Mouse (Mus musculus): ENCODE measurements around the gene Rmnd1. TPM values are rescaled to one million over a fixed set of nuclear protein-coding genes. Genes with fewer than 3 reads are reported as not detected.

Rmnd1 gene
- polyA plus RNA-seq, 1 experiment from 2014 or later, result 42.8 TPM

DNA sequence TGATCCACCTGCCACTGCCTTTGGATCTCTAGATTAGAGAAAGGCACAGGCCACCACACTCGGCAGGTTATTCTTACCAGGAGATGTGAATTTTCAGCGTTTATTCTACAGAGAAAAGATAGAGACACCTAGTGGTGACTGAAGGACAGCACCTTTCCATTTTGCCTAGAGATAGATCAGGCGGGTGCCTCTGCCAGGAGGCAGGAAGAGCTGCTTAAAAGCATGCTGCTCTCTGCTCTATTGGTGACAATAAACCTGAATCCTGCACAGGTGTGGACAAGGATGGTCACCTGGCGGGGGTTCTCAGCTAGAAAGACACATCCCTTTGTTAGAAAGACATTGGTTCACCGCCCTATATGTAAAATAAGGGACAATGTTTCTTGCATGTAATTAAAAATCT lies 60.2 kb downstream of the Rmnd1 start:
- WGBS, result 59% methylated on average over 5 of the region's 5 CpGs
- Histone ChIP-seq H3K27ac (no peak overlapping the region), H3K27me3 (ENCODE audit: insufficient read depth, poor library complexity, severe bottlenecking) (no peaks in the 10 kb centered on the region), H3K4me3 (no peak overlapping the region), H3K4me1 (replicated peaks) (peaks cover 8% of the 10 kb centered on the region; the same call in 1 of the 2 replicates), H3K9me3 (peaks cover 12% of the 10 kb centered on the region), H3K36me3 (peaks cover 73% of the 10 kb centered on the region)
- DNase-seq (ENCODE audit: low spot score), result no peak

DNA sequence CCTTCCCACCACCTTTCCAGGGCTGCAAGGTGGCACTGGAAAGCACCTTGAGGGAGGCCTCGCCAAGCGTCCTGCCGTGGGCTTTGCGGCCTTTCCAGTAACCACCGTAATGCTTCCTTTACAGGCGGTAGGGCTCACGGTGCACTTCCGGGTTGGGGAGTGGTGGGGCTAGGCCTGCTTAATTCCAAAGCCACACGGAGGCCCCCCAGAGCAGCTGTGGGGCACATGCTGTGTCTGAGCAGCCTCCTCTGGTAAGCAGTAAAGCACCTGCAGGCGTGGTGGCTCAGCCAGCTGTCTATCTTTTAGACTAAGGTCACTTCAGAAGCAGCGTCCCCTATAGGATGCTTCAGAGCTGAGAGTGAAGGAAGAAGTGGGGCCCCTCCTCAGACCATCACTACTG lies 62.1 kb downstream of the Rmnd1 start:
- H3K9me3 ChIP-seq, result peaks cover 17% of the 10 kb centered on the region
- no peak overlapping the region for H3K4me3 ChIP-seq
- H3K36me3 ChIP-seq, result peaks cover 86% of the 10 kb centered on the region
- 0 out of 2 replicates have a peak, but pooled peaks cover 4% of the 10 kb centered on the region for H3K4me1 ChIP-seq (replicated peaks)
- H3K27me3 ChIP-seq (ENCODE audit: insufficient read depth, poor library complexity, severe bottlenecking), result no peaks in the 10 kb centered on the region
- no peak for DNase-seq (ENCODE audit: low spot score)
- H3K27ac ChIP-seq, result no peak overlapping the region
- 91% methylated on average over 11 of the region's 11 CpGs for WGBS

DNA sequence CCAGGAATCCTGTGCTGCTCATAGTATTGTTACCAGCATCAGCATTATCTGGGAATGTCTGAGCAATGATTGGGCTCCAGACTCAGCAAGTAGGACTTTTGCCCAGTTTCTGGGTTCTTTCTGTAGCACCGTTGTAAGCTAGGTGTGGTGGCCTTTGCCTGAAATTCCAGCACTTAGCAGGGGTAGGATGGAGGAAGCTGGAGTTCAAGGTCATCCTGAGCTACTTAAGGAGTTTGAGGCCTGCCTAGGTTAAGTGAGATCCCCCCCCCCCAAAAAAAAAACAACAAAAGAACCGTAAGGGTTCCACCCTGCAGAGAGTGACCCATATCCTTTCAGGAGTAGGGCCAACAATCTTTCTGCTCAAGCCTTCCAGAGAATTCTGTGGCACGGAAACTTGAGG lies 67.6 kb downstream of the Rmnd1 start:
- Histone ChIP-seq H3K9me3 (peaks cover 31% of the 10 kb centered on the region), H3K27ac (no peak overlapping the region), H3K27me3 (ENCODE audit: insufficient read depth, poor library complexity, severe bottlenecking) (no peaks in the 10 kb centered on the region), H3K36me3 (peaks cover 48% of the 10 kb centered on the region), H3K4me1 (replicated peaks) (no peaks in the 10 kb centered on the region), H3K4me3 (no peak overlapping the region)
- 87% methylated on average over 3 of the region's 3 CpGs for WGBS
- DNase-seq (ENCODE audit: low spot score), result no peak

DNA sequence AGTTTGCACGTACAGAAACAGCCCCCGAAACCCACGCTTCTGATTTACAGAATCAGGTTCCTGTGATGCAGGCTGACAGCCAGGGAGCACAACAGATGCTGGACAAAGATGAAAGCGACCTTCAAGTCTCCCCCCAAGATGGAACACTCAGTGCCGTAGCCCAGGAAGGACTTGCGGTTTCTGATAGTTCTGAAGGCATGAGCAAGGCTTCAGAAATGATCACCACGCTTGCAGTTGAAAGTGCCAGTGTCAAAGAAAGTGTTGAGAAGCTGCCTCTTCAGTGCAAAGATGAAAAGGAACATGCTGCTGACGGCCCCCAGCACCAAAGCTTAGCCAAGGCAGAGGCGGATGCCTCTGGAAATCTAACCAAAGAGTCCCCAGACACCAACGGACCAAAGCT lies 74.8 kb downstream of the Rmnd1 start:
- 91% methylated on average over 10 of the region's 10 CpGs for WGBS
- H3K27me3 ChIP-seq (ENCODE audit: insufficient read depth, poor library complexity, severe bottlenecking), result no peaks in the 10 kb centered on the region
- no peak overlapping the region for H3K27ac ChIP-seq
- no peak for DNase-seq (ENCODE audit: low spot score)
- peaks cover 46% of the 10 kb centered on the region for H3K36me3 ChIP-seq
- no peaks in the 10 kb centered on the region for H3K4me1 ChIP-seq (replicated peaks)
- H3K4me3 ChIP-seq, result no peak overlapping the region
- H3K9me3 ChIP-seq, result peaks cover 7% of the 10 kb centered on the region

DNA sequence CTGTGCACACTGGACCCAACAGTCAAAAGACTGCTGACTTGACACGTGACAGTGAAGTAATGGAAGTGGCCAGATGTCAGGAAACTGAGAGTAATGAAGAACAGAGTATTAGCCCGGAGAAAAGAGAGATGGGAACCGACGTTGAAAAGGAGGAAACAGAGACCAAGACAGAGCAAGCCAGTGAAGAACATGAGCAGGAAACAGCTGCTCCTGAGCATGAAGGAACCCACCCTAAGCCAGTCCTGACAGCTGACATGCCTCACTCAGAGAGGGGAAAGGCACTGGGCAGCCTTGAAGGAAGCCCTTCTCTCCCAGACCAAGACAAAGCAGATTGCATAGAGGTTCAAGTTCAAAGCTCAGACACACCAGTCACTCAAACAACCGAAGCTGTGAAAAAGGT lies 75.5 kb downstream of the Rmnd1 start:
- no peaks in the 10 kb centered on the region for H3K27me3 ChIP-seq (ENCODE audit: insufficient read depth, poor library complexity, severe bottlenecking)
- WGBS, result 89% methylated on average over 5 of the region's 5 CpGs
- H3K4me3 ChIP-seq, result no peak overlapping the region
- H3K36me3 ChIP-seq, result peaks cover 46% of the 10 kb centered on the region
- DNase-seq (ENCODE audit: low spot score), result no peak
- no peaks in the 10 kb centered on the region for H3K4me1 ChIP-seq (replicated peaks)
- 0 out of 2 replicates have a peak, but pooled peaks cover 6% of the 10 kb centered on the region for H3K9me3 ChIP-seq
- no peak overlapping the region for H3K27ac ChIP-seq

DNA sequence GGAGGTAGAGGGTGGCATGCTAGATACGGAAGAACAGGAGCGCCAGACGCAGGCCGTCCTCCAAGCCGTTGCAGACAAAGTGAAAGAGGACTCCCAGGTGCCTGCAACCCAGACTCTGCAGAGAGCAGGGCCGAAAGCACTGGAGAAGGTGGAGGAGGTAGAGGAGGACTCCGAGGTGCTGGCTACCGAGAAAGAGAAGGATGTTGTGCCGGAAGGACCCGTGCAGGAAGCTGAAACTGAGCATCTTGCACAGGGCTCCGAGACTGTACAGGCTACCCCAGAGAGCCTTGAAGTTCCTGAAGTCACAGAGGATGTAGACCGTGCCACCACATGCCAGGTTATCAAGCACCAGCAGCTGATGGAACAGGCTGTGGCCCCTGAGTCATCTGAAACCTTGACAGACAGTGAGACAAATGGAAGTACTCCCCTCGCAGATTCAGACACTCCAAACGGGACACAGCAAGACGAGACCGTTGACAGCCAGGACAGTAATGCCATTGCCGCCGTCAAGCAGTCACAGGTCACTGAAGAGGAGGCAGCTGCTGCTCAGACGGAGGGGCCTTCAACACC lies 76.2 kb downstream of the Rmnd1 start:
- Histone ChIP-seq H3K36me3 (peaks cover 46% of the 10 kb centered on the region), H3K4me1 (replicated peaks) (no peaks in the 10 kb centered on the region), H3K9me3 (0 out of 2 replicates have a peak, but pooled peaks cover 6% of the 10 kb centered on the region), H3K27me3 (ENCODE audit: insufficient read depth, poor library complexity, severe bottlenecking) (no peaks in the 10 kb centered on the region), H3K4me3 (no peak overlapping the region), H3K27ac (no peak overlapping the region)
- 89% methylated on average over 19 of the region's 19 CpGs for WGBS
- DNase-seq (ENCODE audit: low spot score), result no peak

DNA sequence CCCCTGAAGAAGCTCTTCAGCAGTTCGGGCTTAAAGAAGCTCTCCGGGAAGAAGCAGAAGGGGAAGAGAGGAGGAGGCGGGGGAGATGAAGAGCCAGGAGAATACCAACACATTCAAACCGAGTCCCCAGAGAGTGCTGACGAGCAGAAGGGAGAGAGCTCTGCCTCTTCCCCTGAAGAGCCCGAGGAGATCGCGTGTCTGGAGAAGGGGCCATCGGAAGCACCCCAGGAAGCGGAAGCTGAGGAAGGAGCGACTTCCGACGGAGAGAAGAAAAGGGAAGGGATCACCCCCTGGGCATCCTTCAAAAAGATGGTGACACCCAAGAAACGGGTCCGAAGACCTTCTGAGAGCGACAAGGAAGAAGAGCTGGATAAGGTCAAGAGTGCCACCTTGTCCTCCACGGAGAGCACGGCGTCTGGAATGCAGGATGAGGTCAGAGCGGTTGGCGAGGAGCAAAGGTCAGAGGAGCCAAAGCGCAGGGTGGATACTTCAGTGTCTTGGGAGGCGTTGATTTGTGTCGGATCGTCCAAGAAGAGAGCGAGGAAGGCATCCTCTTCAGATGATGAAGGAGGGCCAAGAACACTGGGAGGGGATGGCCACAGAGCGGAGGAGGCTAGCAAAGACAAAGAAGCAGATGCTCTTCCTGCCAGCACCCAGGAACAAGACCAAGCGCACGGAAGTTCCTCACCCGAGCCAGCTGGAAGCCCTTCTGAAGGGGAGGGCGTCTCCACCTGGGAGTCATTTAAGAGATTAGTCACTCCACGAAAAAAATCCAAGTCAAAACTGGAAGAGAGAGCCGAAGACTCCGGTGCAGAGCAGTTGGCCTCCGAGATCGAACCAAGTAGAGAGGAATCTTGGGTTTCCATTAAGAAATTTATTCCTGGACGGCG lies 77.6 kb downstream of the Rmnd1 start:
- Histone ChIP-seq H3K9me3 (0 out of 2 replicates have a peak, but pooled peaks cover 3% of the 10 kb centered on the region), H3K27me3 (ENCODE audit: insufficient read depth, poor library complexity, severe bottlenecking) (no peaks in the 10 kb centered on the region), H3K36me3 (peaks cover 43% of the 10 kb centered on the region), H3K4me1 (replicated peaks) (no peaks in the 10 kb centered on the region), H3K27ac (no peak overlapping the region), H3K4me3 (no peak overlapping the region)
- DNase-seq (ENCODE audit: low spot score), result no peak
- 89% methylated on average over 38 of the region's 38 CpGs for WGBS

Other genes with a start within 250 kb of the Rmnd1 start
- 36.4 and 45.8 TPM in 2 replicates for gene Akap12, start 166.0 kb downstream of the Rmnd1 start, polyA plus RNA-seq (2016; fragmentation: Nextera tagmentation; extraction: Ambion mirVana)
- 18.1 and 20.1 TPM in 2 replicates for gene Zbtb2, start 44.3 kb downstream of the Rmnd1 start, polyA plus RNA-seq (2016; fragmentation: Nextera tagmentation; extraction: Ambion mirVana)
- 27.4 and 31.7 TPM in 2 replicates for gene Armt1, start 79 bp upstream of the Rmnd1 start, polyA plus RNA-seq (2016; fragmentation: Nextera tagmentation; extraction: Ambion mirVana)
- 0.06 and 0.34 TPM in 2 replicates for gene Ccdc170, start 50.1 kb upstream of the Rmnd1 start, polyA plus RNA-seq (2016; fragmentation: Nextera tagmentation; extraction: Ambion mirVana)
- gene Esr1, start 179.2 kb upstream of the Rmnd1 start, polyA plus RNA-seq (2016; fragmentation: Nextera tagmentation; extraction: Ambion mirVana), result 0.08 TPM in 1 of 2 replicates, not detected in the other

Measured in hindbrain, embryonic 10.5 days (tissue).